Mouse (Mus musculus) hindbrain, embryonic 12.5 days (tissue): ENCODE measurements around the gene Galt. TPM values are rescaled to one million over a fixed set of nuclear protein-coding genes. Genes with fewer than 3 reads are reported as not detected.
"Not testable (repeated sequence)": the region's sequence is repeated elsewhere in the genome, so short reads cannot be mapped to it uniquely, and the experiment has no call there.

Source experiments
- ATAC-seq: fragments of 200-750 bp; cut with Nextera tagmentation; 2 replicates; pipeline ENCODE4 v1.8.0; 2017; ENCODE audit warnings: moderate TSS enrichment; ENCODE audit not compliant: low FRiP score
- H3K27ac ChIP-seq: fragments of 300-500 bp; sonication (generic); 2 replicates; pipeline ENCODE4 v1.5.1; 2016; ENCODE audit warnings: mild to moderate bottlenecking
- H3K27me3 ChIP-seq: fragments of 300-500 bp; sonication (generic); 2 replicates; pipeline ENCODE4 v1.6.1; 2016; ENCODE audit warnings: mild to moderate bottlenecking
- H3K36me3 ChIP-seq: fragments of 300-500 bp; sonication (generic); 2 replicates; pipeline ENCODE4 v1.6.1; 2016; ENCODE audit warnings: mild to moderate bottlenecking
- H3K4me1 ChIP-seq: fragments of 300-500 bp; sonication (generic); 2 replicates; pipeline ENCODE4 v1.6.1; 2016
- H3K4me2 ChIP-seq: fragments of 300-500 bp; sonication (generic); replicated peaks from 2 replicates; pipeline ENCODE4 v1.6.1; 2016; ENCODE audit warnings: mild to moderate bottlenecking
- H3K4me3 ChIP-seq: fragments of 300-500 bp; sonication (generic); 2 replicates; pipeline ENCODE4 v1.5.1; 2016; ENCODE audit warnings: mild to moderate bottlenecking
- H3K9ac ChIP-seq: fragments of 300-500 bp; sonication (generic); 2 replicates; pipeline ENCODE4 v1.6.1; 2016; ENCODE audit warnings: mild to moderate bottlenecking, moderate library complexity
- H3K9me3 ChIP-seq: fragments of 300-500 bp; sonication (generic); replicated peaks from 2 replicates; pipeline ENCODE4 v1.6.1; 2016; ENCODE audit warnings: mild to moderate bottlenecking
- WGBS: fragments of 180-500 bp; shearing (Covaris S2); methylation state at CpG from one replicate; pipeline ENCODE4 v1.1.7; 2016; 5-methylcytosine and 5-hydroxymethylcytosine counted together
- polyA plus RNA-seq: library from polyadenylated mRNA; unstranded; fragments of >200 nt; fragmentation: Nextera tagmentation; extraction: Ambion mirVana; gene quantifications from 2 replicates; pipeline ENCODE4 v1.2.1, GENCODE M21; 2016

The Galt gene
- polyA plus RNA-seq, 1 experiment from 2014 or later = 33.4 TPM

DNA sequence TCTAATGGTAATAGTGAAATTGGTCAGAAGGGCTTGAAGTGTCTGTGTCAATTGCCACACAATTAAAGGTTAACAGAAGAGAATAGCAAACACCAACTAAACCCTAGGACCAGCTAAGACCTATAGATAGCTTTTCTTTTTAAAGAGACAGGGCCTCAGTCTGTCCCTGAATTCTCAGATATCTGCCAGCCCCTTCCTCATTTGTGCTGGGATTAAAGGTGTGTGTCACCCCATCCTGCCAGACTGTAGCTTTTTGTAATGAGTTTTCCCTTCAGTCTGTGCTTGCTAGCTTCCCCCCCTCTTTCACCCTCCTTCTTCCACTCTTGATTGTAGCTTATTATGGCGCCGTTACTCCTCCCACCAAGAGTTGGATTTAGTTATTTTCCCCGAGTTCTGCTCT, 28.2 kb downstream of the Galt start:
- not testable (repeated sequence) for H3K9me3 ChIP-seq, H3K9ac ChIP-seq, H3K36me3 ChIP-seq, H3K4me3 ChIP-seq, H3K4me2 ChIP-seq, H3K27me3 ChIP-seq, H3K27ac ChIP-seq, H3K4me1 ChIP-seq, ATAC-seq
- WGBS = 27% methylated on average over 3 of the region's 3 CpGs

Other genes with a start within 250 kb of the Galt start
- 11.3 and 12.9 TPM in 2 replicates for gene 1110017D15Rik, start 237.9 kb upstream of the Galt start, polyA plus RNA-seq
- 12.5 and 15.3 TPM in 2 replicates for gene Fam219a, start 185.7 kb upstream of the Galt start, polyA plus RNA-seq
- 2.3 and 2.8 TPM in 2 replicates for gene Dnaic1, start 185.5 kb upstream of the Galt start, polyA plus RNA-seq
- 73.6 and 78.6 TPM in 2 replicates for gene Enho, start 114.9 kb upstream of the Galt start, polyA plus RNA-seq
- 28.8 and 35.9 TPM in 2 replicates for gene Cntfr, start 58.1 kb upstream of the Galt start, polyA plus RNA-seq
- gene Il11ra1, start 55.2 kb upstream of the Galt start, polyA plus RNA-seq = 125 and 141 TPM in 2 replicates
- 55.6 and 66.5 TPM in 2 replicates for gene Rpp25l, start 41.7 kb upstream of the Galt start, polyA plus RNA-seq
- 191 and 199 TPM in 2 replicates for gene Dctn3, start 32.1 kb upstream of the Galt start, polyA plus RNA-seq
- 1.1 TPM in 2 replicates for gene Arid3c, start 24.1 kb upstream of the Galt start, polyA plus RNA-seq
- 54.2 and 58.9 TPM in 2 replicates for gene Sigmar1, start 929 bp downstream of the Galt start, polyA plus RNA-seq
- 133 and 134 TPM in 2 replicates for gene Ccl27a, start 19.0 kb downstream of the Galt start, polyA plus RNA-seq
- not detected in 2 replicates for gene Gm21541, start 148.4 kb downstream of the Galt start, polyA plus RNA-seq
- gene Gm20878, start 186.3 kb downstream of the Galt start, polyA plus RNA-seq = 5.6 and 5.9 TPM in 2 replicates
- 0.06 and 0.26 TPM in 2 replicates for gene Fam205a4, start 210.8 kb downstream of the Galt start, polyA plus RNA-seq